Mouse (Mus musculus) limb, embryonic 11.5 days (tissue): ENCODE results near the gene Scaf1. TPM values are rescaled to one million over a fixed set of nuclear protein-coding genes. Genes with fewer than 3 reads are reported as not detected.

Source experiments
- ATAC-seq: fragments of 200-750 bp; cut with Nextera tagmentation; 2 replicates; pipeline ENCODE4 v1.8.0; 2017; ENCODE audit warnings: low read depth; ENCODE audit not compliant: insufficient number of reproducible peaks, low FRiP score, low TSS enrichment
- DNase-seq: peaks from one replicate; pipeline ENCODE4 v3.0.0-alpha.2; 2015; ENCODE audit warnings: low spot score
- H3K27ac ChIP-seq: fragments of 300-500 bp; sonication (generic); replicated peaks from 2 replicates; pipeline ENCODE4 v1.5.1; 2014; ENCODE audit warnings: low read depth, mild to moderate bottlenecking, low read length
- H3K27me3 ChIP-seq: fragments of 300-500 bp; sonication (generic); 2 replicates; pipeline ENCODE4 v1.6.1; 2014; ENCODE audit warnings: mild to moderate bottlenecking, low read length, mixed read lengths; ENCODE audit not compliant: control insufficient read depth, insufficient read depth
- H3K36me3 ChIP-seq: fragments of 300-500 bp; sonication (generic); 2 replicates; pipeline ENCODE4 v1.6.1; 2014; ENCODE audit warnings: mild to moderate bottlenecking, low read length, moderate library complexity, mixed read lengths; ENCODE audit not compliant: control insufficient read depth, insufficient read depth
- H3K4me1 ChIP-seq: fragments of 300-500 bp; sonication (generic); 2 replicates; pipeline ENCODE4 v1.6.1; 2014; ENCODE audit warnings: low read length, mixed read lengths; ENCODE audit not compliant: control insufficient read depth, insufficient read depth
- H3K4me2 ChIP-seq: fragments of 300-500 bp; sonication (generic); 2 replicates; pipeline ENCODE4 v1.6.1; 2014; ENCODE audit warnings: low read depth, mild to moderate bottlenecking, moderate library complexity; ENCODE audit not compliant: severe bottlenecking
- H3K4me3 ChIP-seq: fragments of 300-500 bp; sonication (generic); 2 replicates; pipeline ENCODE4 v1.5.1; 2014; ENCODE audit warnings: low read depth, low read length
- H3K9ac ChIP-seq: fragments of 300-500 bp; sonication (generic); 2 replicates; pipeline ENCODE4 v1.6.1; 2014; ENCODE audit warnings: mild to moderate bottlenecking, low read length
- H3K9me3 ChIP-seq: fragments of 300-500 bp; sonication (generic); 2 replicates; pipeline ENCODE4 v1.6.1; 2016; ENCODE audit warnings: low read length; ENCODE audit not compliant: control insufficient read depth
- WGBS: fragments of 180-500 bp; shearing (Covaris S2); extraction: QIAGEN DNeasy Blood & Tissue Kit; methylation state at CpG from one replicate; pipeline ENCODE4 v1.1.7; 2014; 5-methylcytosine and 5-hydroxymethylcytosine counted together
- microRNA-seq: library from miRNA; unstranded; fragments of <30 nt; microRNA quantifications from one replicate; pipeline ENCODE4, GENCODE M21; 2016
- polyA plus RNA-seq: library from polyadenylated mRNA; unstranded; fragments of >200 nt; fragmentation: Nextera tagmentation; extraction: Ambion mirVana; gene quantifications from 2 replicates; pipeline ENCODE4 v1.2.1, GENCODE M21; 2014

Gene Scaf1
- polyA plus RNA-seq, 1 experiment from 2014 or later: 52.0 TPM

GRCm38 (mm10) chr7:44957183-44957835, 58.9 kb downstream of the Scaf1 start:
- no peak overlapping the region for H3K27ac ChIP-seq
- no peaks in the 10 kb centered on the region; the same call in 1 of the 2 replicates for H3K36me3 ChIP-seq
- H3K4me1 ChIP-seq: peaks cover 2% of the 10 kb centered on the region; the same call in 1 of the 2 replicates
- H3K9me3 ChIP-seq: no peaks in the 10 kb centered on the region
- WGBS: 73% methylated on average over 20 of the region's 20 CpGs
- DNase-seq (no peak), ATAC-seq (no peak)
- H3K4me3 ChIP-seq: no peak overlapping the region
- no peaks in the 10 kb centered on the region for H3K27me3 ChIP-seq
- no peak overlapping the region for H3K9ac ChIP-seq
- no peak overlapping the region for H3K4me2 ChIP-seq

DNA sequence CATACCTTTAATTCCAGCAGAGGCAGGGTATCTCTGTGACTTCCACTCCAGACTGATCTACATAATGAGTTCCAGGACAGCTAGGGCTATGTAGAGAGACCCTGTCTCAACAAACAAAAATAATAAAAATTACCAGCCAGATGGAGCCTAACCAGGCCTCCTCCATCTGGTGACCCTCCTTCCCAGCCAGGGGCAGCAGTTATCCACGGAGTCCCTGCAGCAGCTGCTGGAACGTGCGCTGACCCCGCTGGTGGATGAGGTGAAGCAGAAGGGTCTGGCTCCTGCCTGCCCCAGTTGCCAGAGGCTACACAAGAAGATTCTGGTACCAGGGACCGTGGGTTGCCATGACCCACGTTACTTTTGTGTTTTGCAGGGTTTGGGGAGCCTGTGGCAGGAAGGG, 59.9 kb downstream of the Scaf1 start:
- DNase-seq (no peak), ATAC-seq (no peak)
- H3K27ac ChIP-seq: no peak overlapping the region

DNA sequence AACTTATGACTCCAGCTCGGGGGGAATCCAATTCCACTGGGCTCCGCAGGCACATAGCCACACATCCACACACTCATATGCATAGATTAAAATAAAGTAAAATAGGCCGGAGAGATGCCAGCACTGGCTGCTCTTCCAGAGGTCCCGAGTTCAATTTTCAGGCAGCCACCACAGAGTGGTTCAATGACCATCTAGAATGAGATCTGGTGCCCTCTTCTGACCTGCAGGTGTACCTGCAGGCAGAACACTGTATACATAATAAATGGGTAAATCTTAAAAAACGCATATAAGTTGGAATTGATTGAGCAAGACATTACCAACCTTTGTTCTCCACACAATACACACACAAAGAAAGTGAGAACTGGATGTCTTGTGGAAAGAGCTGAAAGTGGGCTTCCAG, 60.5 kb downstream of the Scaf1 start:
- no peak for ATAC-seq
- Histone ChIP-seq H3K4me1 (peaks cover 7% of the 10 kb centered on the region; the same call in 1 of the 2 replicates), H3K27me3 (peaks cover 12% of the 10 kb centered on the region; the same call in 1 of the 2 replicates), H3K27ac (no peak overlapping the region), H3K9ac (no peak overlapping the region), H3K4me3 (no peak overlapping the region), H3K9me3 (no peaks in the 10 kb centered on the region), H3K36me3 (no peaks in the 10 kb centered on the region), H3K4me2 (no peak overlapping the region)
- WGBS: 63% methylated on average over 5 of the region's 5 CpGs
- DNase-seq: no peak

More for the DNA sequence above, 59.9 kb downstream of the Scaf1 start:
- H3K9me3 ChIP-seq: no peaks in the 10 kb centered on the region
- no peak overlapping the region for H3K4me3 ChIP-seq
- H3K4me2 ChIP-seq: no peak overlapping the region
- no peak overlapping the region for H3K9ac ChIP-seq
- peaks cover 7% of the 10 kb centered on the region; the same call in 1 of the 2 replicates for H3K4me1 ChIP-seq
- 52% methylated on average over 6 of the region's 6 CpGs for WGBS
- peaks cover 7% of the 10 kb centered on the region; the same call in 1 of the 2 replicates for H3K27me3 ChIP-seq
- no peaks in the 10 kb centered on the region; the same call in 1 of the 2 replicates for H3K36me3 ChIP-seq

- DNase-seq: no peak
- 81% methylated on average over 12 of the region's 12 CpGs for WGBS
Measured at GRCm38 (mm10) chr7:44954091-44954885, 61.9 kb downstream of the Scaf1 start.

DNA sequence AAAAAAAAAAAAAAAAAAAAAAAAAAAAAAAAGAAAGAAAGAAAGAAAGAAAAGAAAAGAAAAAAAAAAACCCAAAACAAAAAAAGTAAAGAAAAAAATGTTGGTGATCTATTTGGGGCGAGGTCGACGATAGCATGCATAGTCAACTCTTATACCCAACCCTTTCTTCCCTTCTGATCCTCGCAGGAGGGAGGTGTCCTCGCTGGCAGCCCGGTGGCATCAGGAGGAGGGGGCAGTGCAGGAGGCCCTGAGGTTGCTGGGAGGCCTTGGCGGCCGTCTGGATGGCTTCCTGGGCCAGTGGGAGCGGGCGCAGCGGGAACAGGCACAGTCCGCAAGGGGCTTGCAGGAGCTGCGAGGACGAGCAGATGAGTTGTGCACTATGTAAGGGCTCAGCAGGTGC, 62.6 kb downstream of the Scaf1 start:
- Histone ChIP-seq H3K4me1 (peaks cover 7% of the 10 kb centered on the region; the same call in 1 of the 2 replicates), H3K27me3 (peaks cover 20% of the 10 kb centered on the region), H3K4me3 (no peak overlapping the region), H3K36me3 (no peaks in the 10 kb centered on the region), H3K9ac (no peak overlapping the region), H3K4me2 (no peak overlapping the region), H3K9me3 (no peaks in the 10 kb centered on the region), H3K27ac (no peak overlapping the region)
- 51% methylated on average over 14 of the region's 14 CpGs for WGBS
- DNase-seq (no peak), ATAC-seq (no peak)

More at GRCm38 (mm10) chr7:44954091-44954885, 61.9 kb downstream of the Scaf1 start:
- H3K9me3 ChIP-seq: no peaks in the 10 kb centered on the region
- no peak overlapping the region for H3K4me3 ChIP-seq
- no peak for ATAC-seq
- H3K27me3 ChIP-seq: peaks cover 20% of the 10 kb centered on the region
- no peak overlapping the region for H3K4me2 ChIP-seq
- peaks cover 7% of the 10 kb centered on the region; the same call in 1 of the 2 replicates for H3K4me1 ChIP-seq
- no peak overlapping the region for H3K27ac ChIP-seq
- H3K36me3 ChIP-seq: no peaks in the 10 kb centered on the region
- H3K9ac ChIP-seq: no peak overlapping the region

Small RNA genes lying within 50 kb of the gene (microRNA-seq; reads per million reads assigned to microRNA genes)
- gene Mir7054: 0.92 reads per million

Other genes starting within 250 kb of the Scaf1 start
- 81.7 and 82.6 TPM in 2 replicates for gene Nup62, start 200.3 kb downstream of the Scaf1 start, polyA plus RNA-seq
- 1.1 TPM in 2 replicates for gene Il4i1, start 200.0 kb downstream of the Scaf1 start, polyA plus RNA-seq
- gene Atf5, start 199.7 kb downstream of the Scaf1 start, polyA plus RNA-seq: 2.1 and 2.3 TPM in 2 replicates
- gene Akt1s1, start 167.4 kb downstream of the Scaf1 start, polyA plus RNA-seq: 38.6 and 63.4 TPM in 2 replicates
- gene Tbc1d17, start 167.3 kb downstream of the Scaf1 start, polyA plus RNA-seq: 60.9 and 69.0 TPM in 2 replicates
- 31.0 and 31.2 TPM in 2 replicates for gene Pnkp, start 159.2 kb downstream of the Scaf1 start, polyA plus RNA-seq
- gene Ptov1, start 146.6 kb downstream of the Scaf1 start, polyA plus RNA-seq: 410 and 427 TPM in 2 replicates
- 79.2 and 80.5 TPM in 2 replicates for gene Med25, start 123.7 kb downstream of the Scaf1 start, polyA plus RNA-seq
- 14.8 and 16.0 TPM in 2 replicates for gene Fuz, start 120.3 kb downstream of the Scaf1 start, polyA plus RNA-seq
- gene Ap2a1, start 86.9 kb downstream of the Scaf1 start, polyA plus RNA-seq: 77.0 and 78.8 TPM in 2 replicates
- gene Tsks, start 73.2 kb downstream of the Scaf1 start, polyA plus RNA-seq: 0.13 TPM in 1 of 2 replicates, not detected in the other
- gene Cpt1c, start 41.5 kb downstream of the Scaf1 start, polyA plus RNA-seq: 17.5 and 22.1 TPM in 2 replicates
- 332 and 334 TPM in 2 replicates for gene Prmt1, start 29.8 kb downstream of the Scaf1 start, polyA plus RNA-seq
- 73.9 and 83.5 TPM in 2 replicates for gene Irf3, start 18.7 kb downstream of the Scaf1 start, polyA plus RNA-seq
- gene Bcl2l12, start 17.7 kb downstream of the Scaf1 start, polyA plus RNA-seq: 91.7 and 91.9 TPM in 2 replicates
- 20.8 and 21.0 TPM in 2 replicates for gene Rras, start 1.6 kb upstream of the Scaf1 start, polyA plus RNA-seq
- 18.5 and 20.0 TPM in 2 replicates for gene Prr12, start 36.5 kb upstream of the Scaf1 start, polyA plus RNA-seq
- gene Nosip, start 46.1 kb upstream of the Scaf1 start, polyA plus RNA-seq: 70.2 and 73.9 TPM in 2 replicates
- gene Prrg2, start 46.3 kb upstream of the Scaf1 start, polyA plus RNA-seq: 22.1 and 24.6 TPM in 2 replicates
- 220 and 245 TPM in 2 replicates for gene Rcn3, start 75.9 kb upstream of the Scaf1 start, polyA plus RNA-seq
- gene Fcgrt, start 87.5 kb upstream of the Scaf1 start, polyA plus RNA-seq: 8.0 and 9.8 TPM in 2 replicates
- 1,759 and 1,785 TPM in 2 replicates for gene Rps11, start 108.1 kb upstream of the Scaf1 start, polyA plus RNA-seq
- 1,469 and 1,490 TPM in 2 replicates for gene Rpl13a, start 112.4 kb upstream of the Scaf1 start, polyA plus RNA-seq
- gene Gm45713, start 119.9 kb upstream of the Scaf1 start, polyA plus RNA-seq: 0.45 TPM in 1 of 2 replicates, not detected in the other
- gene Flt3l, start 120.1 kb upstream of the Scaf1 start, polyA plus RNA-seq: 0.33 and 0.44 TPM in 2 replicates
- gene Pih1d1, start 137.9 kb upstream of the Scaf1 start, polyA plus RNA-seq: 106 and 108 TPM in 2 replicates
- 37.2 and 38.7 TPM in 2 replicates for gene Aldh16a1, start 138.2 kb upstream of the Scaf1 start, polyA plus RNA-seq
- 0.11 TPM in 1 of 2 replicates, not detected in the other for gene Slc17a7, start 147.6 kb upstream of the Scaf1 start, polyA plus RNA-seq
- gene Gfy, start 163.2 kb upstream of the Scaf1 start, polyA plus RNA-seq: not detected in 2 replicates
- gene Pth2, start 164.6 kb upstream of the Scaf1 start, polyA plus RNA-seq: not detected in 2 replicates
- gene Ccdc155, start 188.5 kb upstream of the Scaf1 start, polyA plus RNA-seq: 0.41 and 0.51 TPM in 2 replicates
- 0.51 and 0.60 TPM in 2 replicates for gene Dkkl1, start 195.8 kb upstream of the Scaf1 start, polyA plus RNA-seq
- gene Tead2, start 199.4 kb upstream of the Scaf1 start, polyA plus RNA-seq: 378 and 385 TPM in 2 replicates
- 0.82 and 1.6 TPM in 2 replicates for gene Cd37, start 222.8 kb upstream of the Scaf1 start, polyA plus RNA-seq
- 0.20 and 0.36 TPM in 2 replicates for gene Slc6a16, start 224.7 kb upstream of the Scaf1 start, polyA plus RNA-seq